Mouse (Mus musculus) myocyte (in vitro differentiated cells): ENCODE data around the gene Myh7. TPM values are rescaled to one million over a fixed set of nuclear protein-coding genes. Genes with fewer than 3 reads are reported as not detected.
"Not testable (repeated sequence)": the region's sequence is repeated elsewhere in the genome, so short reads cannot be mapped to it uniquely, and the experiment has no call there.

Experiments used
- H3K27me3 ChIP-seq: one replicate; pipeline ENCODE4 v1.6.1; 2011; ENCODE audit not compliant: control insufficient read depth, insufficient read depth, insufficient read length
- H3K36me3 ChIP-seq: one replicate; pipeline ENCODE4 v1.6.1; 2011; ENCODE audit not compliant: control insufficient read depth, insufficient read depth
- H3K4me2 ChIP-seq: one replicate; pipeline ENCODE4 v1.6.1; 2011; ENCODE audit warnings: low read depth, control low read depth
- H3K4me3 ChIP-seq: one replicate; pipeline ENCODE4 v1.5.1; 2011; ENCODE audit warnings: mild to moderate bottlenecking, control low read depth, moderate library complexity
- H3K79me2 ChIP-seq: one replicate; pipeline ENCODE4 v1.6.1; 2011; ENCODE audit not compliant: control insufficient read depth, insufficient read depth
- H3ac ChIP-seq: one replicate; pipeline ENCODE4 v1.6.1; 2011; ENCODE audit not compliant: control insufficient read depth, insufficient read length
- CEBPB ChIP-seq: IDR thresholded peaks from 2 replicates; pipeline ENCODE4 v1.6.1; 2011; ENCODE audit warnings: mild to moderate bottlenecking, moderate library complexity; ENCODE audit not compliant: poor library complexity, insufficient read depth, severe bottlenecking
- E2F4 ChIP-seq: IDR thresholded peaks from one replicate; pipeline ENCODE4 v1.6.1; 2011; ENCODE audit warnings: mild to moderate bottlenecking, control low read depth, moderate library complexity; ENCODE audit not compliant: insufficient read depth
- MAX ChIP-seq: IDR thresholded peaks from one replicate; pipeline ENCODE4 v1.6.1; 2011; ENCODE audit warnings: low read depth, mild to moderate bottlenecking, control low read depth
- MYOD1 ChIP-seq, 3 experiments: IDR thresholded peaks; one replicate each; pipeline ENCODE4 v1.6.1; 2011; ENCODE audit warnings: control low read depth in 2 of 3, low read depth in 2 of 3, mild to moderate bottlenecking in 2 of 3, moderate library complexity in 1 of 3; ENCODE audit not compliant: insufficient read length in 2 of 3, control insufficient read depth in 1 of 3
- MYOG ChIP-seq, 3 experiments: IDR thresholded peaks; one replicate each; pipeline ENCODE4 v1.6.1; 2011; ENCODE audit warnings: control low read depth in 2 of 3, low read depth in 2 of 3, mild to moderate bottlenecking in 2 of 3; ENCODE audit not compliant: insufficient read length in 2 of 3, control insufficient read depth in 1 of 3, insufficient read depth in 1 of 3
- POLR2A ChIP-seq: IDR thresholded peaks from one replicate; pipeline ENCODE4 v1.6.1; 2011; ENCODE audit warnings: low read depth, mild to moderate bottlenecking, control low read depth, moderate library complexity; ENCODE audit not compliant: insufficient read length
- POLR2AphosphoS2 ChIP-seq: IDR thresholded peaks from one replicate; pipeline ENCODE4 v1.6.1; 2011; ENCODE audit warnings: low read depth, control low read depth; ENCODE audit not compliant: insufficient read length
- REST ChIP-seq: IDR thresholded peaks from one replicate; pipeline ENCODE4 v1.6.1; 2011; ENCODE audit warnings: mild to moderate bottlenecking, control low read depth, moderate library complexity; ENCODE audit not compliant: insufficient read depth, insufficient read length
- SRF ChIP-seq: IDR thresholded peaks from one replicate; pipeline ENCODE4 v1.6.1; 2011; ENCODE audit warnings: low read depth; ENCODE audit not compliant: control insufficient read depth, insufficient read length
- TCF12 ChIP-seq: IDR thresholded peaks from one replicate; pipeline ENCODE4 v1.6.1; 2011; ENCODE audit warnings: mild to moderate bottlenecking, control low read depth; ENCODE audit not compliant: poor library complexity, insufficient read depth, severe bottlenecking
- TCF3 ChIP-seq: IDR thresholded peaks from one replicate; pipeline ENCODE4 v1.6.1; 2011; ENCODE audit warnings: low read depth, control low read depth; ENCODE audit not compliant: insufficient read length
- USF1 ChIP-seq: IDR thresholded peaks from one replicate; pipeline ENCODE4 v1.6.1; 2011; ENCODE audit warnings: low read depth, mild to moderate bottlenecking, control low read depth, moderate library complexity
- polyA plus RNA-seq: library from polyadenylated mRNA; unstranded; fragments of >200 nt; fragmentation: generic; extraction: Trizol; gene quantifications from one replicate; pipeline ENCODE4 v1.2.1, GENCODE M21; 2012; ENCODE audit warnings: missing spikeins

Myh7 gene
- polyA plus RNA-seq, 1 experiment, result 56.5 TPM

- Histone ChIP-seq H3K4me3 (no peak overlapping the region), H3K4me2 (no peak overlapping the region), H3K36me3 (no peaks in the 10 kb centered on the region), H3ac (no peak overlapping the region), H3K27me3 (no peaks in the 10 kb centered on the region), H3K79me2 (no peaks in the 10 kb centered on the region)
- TF ChIP-seq POLR2A (no peak), MAX (no peak), SRF (no peak), REST (no peak), USF1 (no peak), E2F4 (no peak), TCF12 (no peak), POLR2AphosphoS2 (no peak), MYOG (IDR thresholded peaks at IDR 0.05; ENCODE audit: control insufficient read depth in 1 of 3, insufficient read depth in 1 of 3, insufficient read length in 2 of 3, low read depth in 2 of 3) (no peak), MYOD1 (IDR thresholded peaks at IDR 0.05; ENCODE audit: control insufficient read depth in 1 of 3, insufficient read length in 2 of 3, low read depth in 2 of 3) (no peak)
Observed at GRCm38 (mm10) chr14:55001446-55001845, 7.0 kb upstream of the Myh7 start.

- Histone ChIP-seq H3ac (no peak overlapping the region), H3K27me3 (no peaks in the 10 kb centered on the region), H3K4me3 (no peak overlapping the region), H3K79me2 (no peaks in the 10 kb centered on the region), H3K4me2 (no peak overlapping the region), H3K36me3 (no peaks in the 10 kb centered on the region)
- no peak for TF ChIP-seq MAX
- TF ChIP-seq POLR2AphosphoS2, result no peak
- TF ChIP-seq SRF, result no peak
- no peak for TF ChIP-seq TCF3
- TF ChIP-seq USF1, result no peak
- no peak for TF ChIP-seq MYOG (IDR thresholded peaks at IDR 0.05; ENCODE audit: control insufficient read depth in 1 of 3, insufficient read depth in 1 of 3, insufficient read length in 2 of 3, low read depth in 2 of 3)
- no peak for TF ChIP-seq TCF12
- no peak for TF ChIP-seq E2F4
- TF ChIP-seq REST, result no peak
- no peak for TF ChIP-seq POLR2A
- no peak for TF ChIP-seq MYOD1 (IDR thresholded peaks at IDR 0.05; ENCODE audit: control insufficient read depth in 1 of 3, insufficient read length in 2 of 3, low read depth in 2 of 3)
- TF ChIP-seq CEBPB, result no peak
Observed at GRCm38 (mm10) chr14:55000814-55001213, 6.4 kb upstream of the Myh7 start.

GRCm38 (mm10) chr14:54999868-55000267, 5.4 kb upstream of the Myh7 start:
- not testable (repeated sequence) for H3K4me3 ChIP-seq, H3K27me3 ChIP-seq, H3K79me2 ChIP-seq, H3K4me2 ChIP-seq, H3K36me3 ChIP-seq, H3ac ChIP-seq

GRCm38 (mm10) chr14:54998680-54999079, 4.3 kb upstream of the Myh7 start:
- no peak overlapping the region for H3K4me2 ChIP-seq
- H3K4me3 ChIP-seq, result no peak overlapping the region
- no peak overlapping the region for H3ac ChIP-seq
- no peak for TF ChIP-seq TCF3
- no peak for TF ChIP-seq USF1
- TF ChIP-seq MYOG (IDR thresholded peaks at IDR 0.05; ENCODE audit: control insufficient read depth in 1 of 3, insufficient read depth in 1 of 3, insufficient read length in 2 of 3, low read depth in 2 of 3), result no peak
- TF ChIP-seq POLR2AphosphoS2, result no peak
- TF ChIP-seq MAX, result no peak
- no peak for TF ChIP-seq REST
- TF ChIP-seq TCF12, result no peak
- TF ChIP-seq MYOD1 (IDR thresholded peaks at IDR 0.05; ENCODE audit: control insufficient read depth in 1 of 3, insufficient read length in 2 of 3, low read depth in 2 of 3), result no peak
- no peak for TF ChIP-seq E2F4
- no peak for TF ChIP-seq CEBPB
- H3K36me3 ChIP-seq, result no peaks in the 10 kb centered on the region
- no peaks in the 10 kb centered on the region for H3K79me2 ChIP-seq
- H3K27me3 ChIP-seq, result no peaks in the 10 kb centered on the region

GRCm38 (mm10) chr14:54997297-54997696, 2.9 kb upstream of the Myh7 start:
- no peak for TF ChIP-seq POLR2AphosphoS2
- peak in 2 of 3 experiments; percentile 31 to 59 for TF ChIP-seq MYOG (IDR thresholded peaks at IDR 0.05; ENCODE audit: control insufficient read depth in 1 of 3, insufficient read depth in 1 of 3, insufficient read length in 2 of 3, low read depth in 2 of 3)
- TF ChIP-seq MYOD1 (IDR thresholded peaks at IDR 0.05; ENCODE audit: control insufficient read depth in 1 of 3, insufficient read length in 2 of 3, low read depth in 2 of 3), result peak; percentile 73 to 83 (median 76)
- TF ChIP-seq E2F4, result no peak
- TF ChIP-seq MAX, result no peak
- no peak for TF ChIP-seq USF1
- no peak for TF ChIP-seq CEBPB
- no peak for TF ChIP-seq SRF
- TF ChIP-seq TCF3, result no peak
- no peak for TF ChIP-seq POLR2A
- no peak for TF ChIP-seq REST
- peak; percentile 56 for TF ChIP-seq TCF12
- Histone ChIP-seq H3K4me2 (peak overlapping the region; percentile 56), H3K79me2 (no peaks in the 10 kb centered on the region), H3K27me3 (peaks cover 5% of the 10 kb centered on the region), H3K36me3 (no peaks in the 10 kb centered on the region), H3K4me3 (no peak overlapping the region), H3ac (no peak overlapping the region)
